Mouse (Mus musculus) liver, postnatal 0 days (tissue): ENCODE measurements around the gene Prickle2.

Experiments used
- CTCF ChIP-seq: sonication (generic); IDR thresholded peaks from 2 replicates; pipeline ENCODE4 v1.5.1; 2016; ENCODE audit warnings: antibody characterized with exemption, low read depth
- EP300 ChIP-seq: IDR thresholded peaks from 2 replicates; pipeline ENCODE4 v1.6.1; 2016; ENCODE audit warnings: antibody characterized with exemption, low read depth, mild to moderate bottlenecking

GRCm38 (mm10) chr6:92509712-92510111, 196.2 kb downstream of the Prickle2 start:
- no peak for TF ChIP-seq CTCF
- no peak for TF ChIP-seq EP300
